Mouse (Mus musculus): ENCODE measurements around the gene Tagln3.

- TF ChIP-seq CTCF (IDR thresholded peaks at IDR 0.05; ENCODE audit: low read depth), result no peak
- TF ChIP-seq EP300 (optimal IDR thresholded peaks at IDR 0.05), result no peak
These were observed 1.1 kb downstream of the Tagln3 start for GRCm38 (mm10) chr16:45723172-45723901.
